Mouse (Mus musculus): Measurements from ENCODE around the gene Klhl41. TPM values are rescaled to one million over a fixed set of nuclear protein-coding genes. Genes with fewer than 3 reads are reported as not detected.
A peak's percentile ranks its signal among the peaks of the same experiment; 100 is the strongest.
"Not testable (repeated sequence)": the region's sequence is repeated elsewhere in the genome, so short reads cannot be mapped to it uniquely, and the experiment has no call there.

The Klhl41 gene
- polyA plus RNA-seq (2016; fragmentation: Nextera tagmentation; extraction: Ambion mirVana) = 0.29 TPM in 2 replicates

DNA sequence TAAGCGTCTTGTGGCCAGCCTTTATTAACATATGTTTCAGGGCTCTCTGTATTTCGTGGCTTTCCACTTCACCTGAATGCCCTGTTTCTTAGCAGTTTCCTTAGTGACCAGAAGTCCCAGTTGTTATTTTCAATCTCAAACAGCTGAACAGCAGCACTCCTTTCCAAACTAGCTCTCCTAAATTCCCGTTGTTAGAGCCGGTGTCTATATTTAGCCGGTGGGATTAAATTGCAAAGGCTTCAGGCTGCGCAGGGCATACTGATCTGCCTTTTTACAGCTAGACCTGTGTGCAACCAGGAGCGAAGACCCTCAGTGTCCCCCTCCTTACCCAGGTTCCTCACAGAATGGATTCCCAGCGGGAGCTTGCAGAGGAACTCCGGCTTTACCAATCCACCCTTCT, at the start of gene Klhl41:
Klhl41 (plus strand) TSS at position 268 of the 400 bp plus-strand sequence.
- peaks cover 5% of the 10 kb centered on the region; the same call in 1 of the 2 replicates for H3K4me1 ChIP-seq (replicated peaks)
- H3K36me3 ChIP-seq = peaks cover 23% of the 10 kb centered on the region
- H3K9me3 ChIP-seq = no peaks in the 10 kb centered on the region
- 89% methylated on average over 9 of the region's 9 CpGs for WGBS
- no peaks in the 10 kb centered on the region for H3K27me3 ChIP-seq (ENCODE audit: insufficient read depth, poor library complexity, severe bottlenecking)
- H3K27ac ChIP-seq = no peak within 1 kb of the TSS
- no peak within 1 kb of the TSS for H3K4me3 ChIP-seq
- DNase-seq (ENCODE audit: low spot score) = no peak

DNA sequence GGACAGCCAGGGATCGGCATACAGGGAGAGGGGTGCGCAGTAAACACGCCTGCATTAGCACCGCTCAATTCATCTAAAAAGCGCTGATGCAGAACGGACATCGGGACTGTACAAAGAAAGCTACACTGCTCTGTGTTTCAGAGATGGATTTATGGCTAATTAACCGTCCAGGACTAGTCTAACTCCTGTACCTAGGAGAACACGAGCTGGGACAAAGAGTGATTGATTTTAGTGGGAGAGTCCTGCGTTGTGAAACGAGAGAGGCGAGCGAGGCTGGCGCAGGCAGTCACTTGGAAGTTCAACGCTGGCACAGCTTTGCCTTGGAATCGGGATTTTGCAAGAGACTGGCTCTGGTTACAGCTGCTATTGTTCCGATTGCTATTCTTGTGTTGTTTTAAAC, 40.7 kb upstream of the Klhl41 start:
- no peak overlapping the region for H3K27ac ChIP-seq
- 88% methylated on average over 17 of the region's 17 CpGs for WGBS
- no peaks in the 10 kb centered on the region for H3K27me3 ChIP-seq (ENCODE audit: insufficient read depth, poor library complexity, severe bottlenecking)
- H3K4me1 ChIP-seq (replicated peaks) = no peaks in the 10 kb centered on the region
- no peak for DNase-seq (ENCODE audit: low spot score)
- H3K36me3 ChIP-seq = no peaks in the 10 kb centered on the region
- H3K4me3 ChIP-seq = no peak overlapping the region
- H3K9me3 ChIP-seq = peaks cover 3% of the 10 kb centered on the region; the same call in 1 of the 2 replicates

DNA sequence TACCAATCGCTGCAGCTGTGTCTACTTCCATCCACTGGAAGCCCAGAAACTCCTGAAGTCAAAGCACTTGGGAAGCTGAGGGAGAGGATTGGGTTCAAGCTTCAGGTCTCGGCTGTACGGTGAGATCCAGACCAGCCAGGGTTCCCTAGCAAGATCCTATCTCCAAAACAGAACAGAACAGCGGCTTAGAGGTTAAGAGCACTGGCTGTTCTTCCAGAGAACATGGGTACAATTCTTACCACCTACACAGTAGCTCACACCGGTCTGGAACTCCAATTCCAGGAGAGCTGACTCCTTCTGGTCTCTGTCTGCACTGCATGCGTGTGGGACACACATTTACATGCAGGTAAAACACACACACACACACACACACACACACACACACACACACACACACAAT, 40.0 kb upstream of the Klhl41 start:
- H3K4me3 ChIP-seq = no peak overlapping the region
- H3K9me3 ChIP-seq = peaks cover 3% of the 10 kb centered on the region; the same call in 1 of the 2 replicates
- WGBS = 91% methylated on average over 6 of the region's 6 CpGs
- no peaks in the 10 kb centered on the region for H3K36me3 ChIP-seq
- no peaks in the 10 kb centered on the region for H3K27me3 ChIP-seq (ENCODE audit: insufficient read depth, poor library complexity, severe bottlenecking)
- H3K4me1 ChIP-seq (replicated peaks) = no peaks in the 10 kb centered on the region
- DNase-seq (ENCODE audit: low spot score) = no peak
- no peak overlapping the region for H3K27ac ChIP-seq

DNA sequence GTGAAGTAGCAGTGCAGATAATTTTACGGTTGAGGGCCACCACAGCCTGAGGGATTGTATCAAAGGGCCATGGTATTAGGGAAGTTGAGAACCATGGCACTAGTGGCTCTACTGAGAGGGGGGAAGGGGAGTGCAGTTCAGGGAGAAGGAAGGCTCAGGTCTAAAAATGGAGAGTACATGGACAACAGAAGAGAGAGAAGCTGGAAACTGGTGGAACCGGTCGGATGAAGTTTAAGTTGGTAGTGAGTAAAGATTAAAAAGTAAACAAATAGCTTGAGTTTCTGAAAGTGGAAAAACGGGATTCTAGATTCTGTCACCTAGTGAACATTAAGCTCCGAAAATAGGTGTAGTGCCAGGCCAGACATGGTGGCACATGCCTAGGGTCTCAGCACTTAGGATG, 39.1 kb upstream of the Klhl41 start:
- peaks cover 3% of the 10 kb centered on the region; the same call in 1 of the 2 replicates for H3K9me3 ChIP-seq
- no peak overlapping the region for H3K27ac ChIP-seq
- no peaks in the 10 kb centered on the region for H3K4me1 ChIP-seq (replicated peaks)
- no peak for DNase-seq (ENCODE audit: low spot score)
- 91% methylated on average over 5 of the region's 5 CpGs for WGBS
- H3K36me3 ChIP-seq = no peaks in the 10 kb centered on the region
- H3K27me3 ChIP-seq (ENCODE audit: insufficient read depth, poor library complexity, severe bottlenecking) = no peaks in the 10 kb centered on the region
- no peak overlapping the region for H3K4me3 ChIP-seq

DNA sequence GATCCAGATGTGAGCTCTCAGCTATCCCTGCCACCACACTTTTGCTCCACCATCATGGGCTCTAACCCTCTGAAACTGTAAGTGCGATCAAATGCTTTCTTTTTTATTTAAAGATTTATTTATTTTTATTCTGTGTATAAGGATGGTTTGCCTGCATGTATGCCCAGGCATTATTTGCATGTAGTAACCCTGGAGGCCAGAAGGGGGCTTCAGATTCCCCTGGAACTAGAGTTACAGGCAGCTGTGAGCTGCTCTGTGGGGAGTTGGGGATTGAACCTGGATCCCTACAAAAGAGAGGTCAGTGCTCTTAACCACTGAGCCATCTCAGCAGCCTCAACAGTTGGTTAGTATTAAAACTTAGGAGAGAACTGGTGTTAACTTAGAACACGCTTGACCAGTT, 38.5 kb upstream of the Klhl41 start:
- no peak overlapping the region for H3K4me3 ChIP-seq
- DNase-seq (ENCODE audit: low spot score) = no peak
- peaks cover 3% of the 10 kb centered on the region; the same call in 1 of the 2 replicates for H3K9me3 ChIP-seq
- no peaks in the 10 kb centered on the region for H3K36me3 ChIP-seq
- WGBS = 80% methylated on average over 2 of the region's 2 CpGs
- H3K4me1 ChIP-seq (replicated peaks) = no peaks in the 10 kb centered on the region
- no peaks in the 10 kb centered on the region for H3K27me3 ChIP-seq (ENCODE audit: insufficient read depth, poor library complexity, severe bottlenecking)
- H3K27ac ChIP-seq = no peak overlapping the region

DNA sequence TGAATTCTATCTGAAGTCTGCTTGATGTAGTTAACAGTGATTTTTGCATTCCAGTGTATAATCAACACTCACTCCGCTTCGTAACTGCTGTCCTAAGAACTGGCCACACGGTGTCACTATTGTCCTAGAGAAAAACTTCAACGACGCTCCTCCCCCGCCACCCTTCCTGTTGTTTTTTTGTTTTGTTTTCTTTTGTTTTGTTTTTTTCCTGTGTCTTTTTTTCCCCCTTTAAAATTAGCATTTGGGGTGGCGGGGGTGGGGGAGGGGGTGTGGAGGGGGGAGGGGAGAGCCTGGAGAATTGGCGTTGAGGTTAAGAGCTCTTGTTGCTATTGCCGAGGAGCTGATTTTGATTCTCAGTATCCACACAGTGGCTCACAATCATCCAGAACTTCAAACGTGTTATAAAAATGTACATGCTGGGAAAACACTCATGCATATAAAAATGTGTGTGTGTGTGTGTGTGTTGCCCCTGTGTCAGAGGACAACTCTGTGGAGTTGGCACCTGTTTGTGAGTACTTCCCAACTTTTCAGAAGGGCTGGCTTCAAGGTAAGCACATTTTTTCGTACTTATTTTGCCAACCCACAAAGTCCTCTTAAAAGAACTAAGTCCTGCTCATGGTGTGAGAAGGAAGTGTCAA, 34.7 kb upstream of the Klhl41 start:
- H3K27me3 ChIP-seq (ENCODE audit: insufficient read depth, poor library complexity, severe bottlenecking) = no peaks in the 10 kb centered on the region
- 15% methylated on average over 11 of the region's 11 CpGs for WGBS
- peak overlapping the region; percentile 45 for H3K4me3 ChIP-seq
- H3K36me3 ChIP-seq = no peaks in the 10 kb centered on the region
- H3K4me1 ChIP-seq (replicated peaks) = 0 out of 2 replicates have a peak, but pooled peaks cover 3% of the 10 kb centered on the region
- H3K27ac ChIP-seq = peak overlapping the region; percentile 76
- DNase-seq (ENCODE audit: low spot score) = peak; percentile 54
- H3K9me3 ChIP-seq = peaks cover 3% of the 10 kb centered on the region; the same call in 1 of the 2 replicates

DNA sequence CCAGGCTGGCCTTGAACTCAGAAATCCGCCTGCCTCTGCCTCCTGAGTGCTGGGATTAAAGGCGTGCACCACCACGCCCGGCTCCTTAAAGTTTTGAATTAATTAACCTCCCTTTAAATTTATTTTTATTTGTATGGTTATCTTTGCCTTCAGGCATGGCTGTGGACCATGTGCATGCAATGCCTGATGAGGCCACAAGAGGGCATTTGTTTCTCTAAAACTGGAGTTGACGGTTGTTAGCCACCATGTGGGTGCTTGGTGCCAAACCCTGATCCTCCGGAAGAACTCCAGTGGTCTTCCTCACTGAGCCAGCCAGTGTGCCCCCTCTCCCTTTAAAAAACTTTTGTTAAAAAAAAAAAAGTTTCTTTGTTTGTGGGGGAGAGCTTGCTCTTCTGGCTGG, 34.1 kb upstream of the Klhl41 start:
- peak; percentile 42 for DNase-seq (ENCODE audit: low spot score)
- H3K27me3 ChIP-seq (ENCODE audit: insufficient read depth, poor library complexity, severe bottlenecking) = no peaks in the 10 kb centered on the region
- 0 out of 2 replicates have a peak, but pooled peaks cover 4% of the 10 kb centered on the region for H3K4me1 ChIP-seq (replicated peaks)
- 68% methylated on average over 6 of the region's 6 CpGs for WGBS
- no peak overlapping the region for H3K27ac ChIP-seq
- no peak overlapping the region for H3K4me3 ChIP-seq
- peaks cover 3% of the 10 kb centered on the region; the same call in 1 of the 2 replicates for H3K9me3 ChIP-seq
- H3K36me3 ChIP-seq = no peaks in the 10 kb centered on the region

DNA sequence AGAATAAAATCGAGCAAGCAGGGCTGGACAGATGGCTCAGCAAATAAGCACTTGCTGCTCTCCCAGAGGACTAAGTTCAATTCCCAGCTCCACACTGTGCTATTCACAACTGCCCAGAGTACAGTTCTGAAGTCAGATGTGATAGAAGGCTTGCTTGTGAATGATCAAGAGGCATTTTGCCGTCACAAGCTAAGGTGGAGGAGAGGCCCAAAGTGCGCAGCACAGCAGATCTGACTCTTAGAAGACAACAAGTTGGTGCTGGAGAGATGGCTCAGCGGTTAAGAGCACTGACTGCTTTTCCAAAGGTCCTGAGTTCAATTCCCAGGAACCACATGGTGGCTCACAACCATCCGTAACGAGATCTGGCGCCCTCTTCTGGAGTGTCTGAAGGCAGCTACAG, 31.9 kb upstream of the Klhl41 start:
- not testable (repeated sequence) for DNase-seq (ENCODE audit: low spot score); H3K27me3 ChIP-seq (ENCODE audit: insufficient read depth, poor library complexity, severe bottlenecking); H3K9me3 ChIP-seq; H3K36me3 ChIP-seq; H3K27ac ChIP-seq; H3K4me3 ChIP-seq; H3K4me1 ChIP-seq (replicated peaks)
- 76% methylated on average over 7 of the region's 7 CpGs for WGBS

DNA sequence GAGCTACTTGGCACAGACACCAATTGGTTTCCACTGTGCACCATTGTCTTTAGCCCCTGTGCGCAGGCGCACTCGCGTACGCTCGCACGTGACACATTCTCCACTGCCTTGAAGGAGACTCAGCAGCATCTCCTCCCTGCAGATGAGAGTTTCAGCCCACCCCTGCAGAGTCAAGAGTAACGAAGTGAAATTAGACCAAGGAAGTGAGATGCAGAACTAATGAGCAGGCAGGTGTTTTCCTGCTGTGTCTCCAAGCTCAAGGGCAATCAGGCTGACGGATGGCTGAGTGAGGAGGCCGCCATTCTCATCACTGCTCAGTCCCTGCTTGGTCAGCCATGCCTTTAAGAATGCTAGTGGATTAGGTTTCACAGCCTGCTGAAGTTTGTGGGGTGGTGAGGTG, 29.8 kb upstream of the Klhl41 start:
- Histone ChIP-seq H3K9me3 (no peaks in the 10 kb centered on the region), H3K27ac (no peak overlapping the region), H3K27me3 (ENCODE audit: insufficient read depth, poor library complexity, severe bottlenecking) (no peaks in the 10 kb centered on the region), H3K4me3 (no peak overlapping the region), H3K36me3 (no peaks in the 10 kb centered on the region), H3K4me1 (replicated peaks) (0 out of 2 replicates have a peak, but pooled peaks cover 4% of the 10 kb centered on the region)
- 62% methylated on average over 10 of the region's 10 CpGs for WGBS
- DNase-seq (ENCODE audit: low spot score) = no peak

DNA sequence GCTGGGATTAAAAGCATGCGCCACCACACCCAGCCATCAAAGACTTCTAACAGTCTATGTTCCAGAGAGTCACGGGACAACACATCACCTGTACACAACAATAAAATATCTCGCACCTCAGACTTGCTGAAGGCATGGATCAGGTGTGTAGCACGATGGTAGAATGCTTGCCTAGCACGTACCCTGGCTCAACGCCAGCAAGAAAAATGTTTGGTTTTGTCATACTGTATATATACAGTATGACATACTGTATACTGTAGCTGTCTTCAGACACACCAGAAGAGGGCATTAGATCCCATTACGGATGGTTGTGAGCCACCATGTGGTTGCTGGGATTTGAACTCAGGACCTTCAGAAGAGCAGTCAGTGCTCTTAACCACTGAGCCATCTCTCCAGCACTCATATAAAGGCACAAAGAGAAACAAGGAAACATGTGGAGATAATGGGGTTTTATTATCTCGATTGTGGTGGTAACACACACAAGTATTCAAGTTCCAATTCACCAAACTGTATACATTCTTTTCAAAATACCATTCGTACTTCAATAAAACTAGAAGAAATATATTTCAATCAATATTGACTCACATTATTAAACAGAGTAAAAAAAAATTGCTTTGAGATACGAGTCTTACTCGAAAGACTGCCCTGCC, 24.8 kb upstream of the Klhl41 start:
- Histone ChIP-seq H3K27me3 (ENCODE audit: insufficient read depth, poor library complexity, severe bottlenecking) (no peaks in the 10 kb centered on the region), H3K36me3 (peaks cover 4% of the 10 kb centered on the region; the same call in 1 of the 2 replicates), H3K4me3 (no peak overlapping the region), H3K4me1 (replicated peaks) (peaks cover 16% of the 10 kb centered on the region), H3K27ac (no peak overlapping the region), H3K9me3 (no peaks in the 10 kb centered on the region)
- no peak for DNase-seq (ENCODE audit: low spot score)
- WGBS = 90% methylated on average over 11 of the region's 11 CpGs

DNA sequence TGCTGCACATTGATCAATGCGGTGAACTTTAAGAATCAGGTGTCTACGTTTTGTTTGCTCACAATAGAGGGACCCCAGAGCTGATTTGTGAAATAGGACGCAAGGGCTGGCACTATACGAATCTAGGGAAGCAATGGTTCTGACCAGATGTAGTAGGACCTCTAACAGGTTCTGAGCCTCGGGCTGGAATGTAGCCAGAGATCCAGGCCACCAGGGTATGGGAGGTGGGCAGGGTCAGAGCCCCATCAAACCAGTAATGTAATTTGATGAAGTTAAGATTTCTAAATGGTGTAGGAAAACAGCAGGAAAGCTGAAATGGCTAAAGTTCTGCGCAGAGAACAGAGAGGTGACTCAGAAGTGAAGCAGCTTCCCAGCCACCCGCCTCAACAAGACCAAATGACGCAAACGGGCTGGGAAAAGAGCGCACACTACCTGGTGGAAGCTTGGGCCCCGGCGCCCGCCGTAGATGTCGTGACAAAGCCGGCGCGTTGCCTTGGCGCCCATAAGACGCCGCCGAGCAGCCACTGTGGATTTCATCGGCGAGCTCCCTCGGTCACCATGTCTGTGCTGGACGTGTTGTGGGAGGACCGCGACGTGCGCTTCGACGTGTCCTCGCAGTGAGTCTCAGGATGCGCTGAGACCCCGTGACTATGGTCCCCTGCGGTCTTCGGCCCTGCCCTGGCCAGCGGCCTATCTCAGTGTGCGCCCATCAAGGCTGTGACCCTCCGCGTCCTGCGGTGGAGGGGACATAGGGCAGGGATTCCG, 23.0 kb upstream of the Klhl41 start, which contains the start of gene Bbs5:
Bbs5 (plus strand) TSS at position 446 of the 765 bp plus-strand sequence.
- H3K9me3 ChIP-seq = no peaks in the 10 kb centered on the region
- WGBS = 3% methylated on average over 43 of the region's 43 CpGs
- peak within 1 kb of the TSS; percentile 86 for H3K27ac ChIP-seq
- no peaks in the 10 kb centered on the region for H3K27me3 ChIP-seq (ENCODE audit: insufficient read depth, poor library complexity, severe bottlenecking)
- peak within 1 kb of the TSS; percentile 86 for H3K4me3 ChIP-seq
- H3K4me1 ChIP-seq (replicated peaks) = peaks cover 14% of the 10 kb centered on the region
- H3K36me3 ChIP-seq = peaks cover 4% of the 10 kb centered on the region; the same call in 1 of the 2 replicates
- peak; percentile 89 for DNase-seq (ENCODE audit: low spot score)

DNA sequence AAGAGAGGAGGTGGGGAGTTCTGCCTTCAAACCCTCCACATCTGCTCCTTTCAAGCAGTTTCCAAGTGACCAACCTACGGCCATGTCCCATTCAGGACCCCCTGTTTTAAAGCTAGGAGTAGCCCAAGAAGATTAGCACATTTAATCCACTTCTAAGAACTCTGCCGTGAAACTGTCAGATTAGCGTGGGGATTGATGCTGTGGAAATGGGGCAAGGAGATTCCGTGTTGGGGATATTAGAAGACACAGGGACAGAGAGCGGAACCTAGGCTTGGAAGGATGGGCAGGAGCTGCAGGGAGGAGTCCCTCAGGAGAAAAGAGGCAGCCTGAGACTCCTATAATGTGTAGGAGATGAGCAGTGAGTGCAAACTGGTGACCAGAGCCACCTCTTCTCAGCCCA, 20.2 kb upstream of the Klhl41 start:
- H3K9me3 ChIP-seq = no peaks in the 10 kb centered on the region
- H3K36me3 ChIP-seq = peaks cover 11% of the 10 kb centered on the region
- no peak overlapping the region for H3K27ac ChIP-seq
- DNase-seq (ENCODE audit: low spot score) = no peak
- H3K4me1 ChIP-seq (replicated peaks) = peaks cover 14% of the 10 kb centered on the region
- no peak overlapping the region for H3K4me3 ChIP-seq
- 87% methylated on average over 5 of the region's 5 CpGs for WGBS
- H3K27me3 ChIP-seq (ENCODE audit: insufficient read depth, poor library complexity, severe bottlenecking) = no peaks in the 10 kb centered on the region
